Mouse (Mus musculus) cerebellum, adult 2 months (tissue): ENCODE data around the gene Rnf222.

Source experiments
- CTCF ChIP-seq: fragments of 200-500 bp; IDR thresholded peaks from 2 replicates; pipeline ENCODE4 v1.5.1; 2011; ENCODE audit warnings: low read depth, mild to moderate bottlenecking, control low read depth, low read length, moderate library complexity, borderline replicate concordance; ENCODE audit not compliant: insufficient read depth
- POLR2A ChIP-seq: fragments of 200-500 bp; IDR thresholded peaks from 2 replicates; pipeline ENCODE4 v1.6.1; 2011; ENCODE audit warnings: low read length, control low read depth, borderline replicate concordance; ENCODE audit not compliant: insufficient read depth

GRCm38 (mm10) chr11:68929947-68930346 lies 41.6 kb downstream of the Rnf222 start:
- TF ChIP-seq CTCF (no peak), POLR2A (no peak)
